Mouse (Mus musculus) stomach, embryonic 15.5 days (tissue): Measurements from ENCODE around the gene Ubxn4. TPM values are rescaled to one million over a fixed set of nuclear protein-coding genes. Genes with fewer than 3 reads are reported as not detected.
"Not testable (repeated sequence)": the region's sequence is repeated elsewhere in the genome, so short reads cannot be mapped to it uniquely, and the experiment has no call there.

Experiments used
- ATAC-seq: fragments of 200-750 bp; cut with Nextera tagmentation; 2 replicates; pipeline ENCODE4 v1.8.0; 2017; ENCODE audit warnings: low read depth, moderate number of reproducible peaks, moderate TSS enrichment; ENCODE audit not compliant: insufficient read depth, low FRiP score
- H3K27ac ChIP-seq: fragments of 300-500 bp; sonication (generic); 2 replicates; pipeline ENCODE4 v1.5.1; 2015; ENCODE audit warnings: mild to moderate bottlenecking, inconsistent platforms
- H3K27me3 ChIP-seq: fragments of 300-500 bp; sonication (generic); replicated peaks from 2 replicates; pipeline ENCODE4 v1.6.1; 2015; ENCODE audit warnings: inconsistent platforms
- H3K36me3 ChIP-seq: fragments of 300-500 bp; sonication (generic); 2 replicates; pipeline ENCODE4 v1.6.1; 2015; ENCODE audit warnings: inconsistent platforms
- H3K4me1 ChIP-seq: fragments of 300-500 bp; sonication (generic); 2 replicates; pipeline ENCODE4 v1.6.1; 2015; ENCODE audit warnings: inconsistent platforms
- H3K4me2 ChIP-seq: fragments of 300-500 bp; sonication (generic); 2 replicates; pipeline ENCODE4 v1.6.1; 2015; ENCODE audit warnings: mild to moderate bottlenecking, inconsistent platforms
- H3K4me3 ChIP-seq: fragments of 300-500 bp; sonication (generic); replicated peaks from 2 replicates; pipeline ENCODE4 v1.5.1; 2015; ENCODE audit warnings: inconsistent platforms
- H3K9ac ChIP-seq: fragments of 300-500 bp; sonication (generic); 2 replicates; pipeline ENCODE4 v1.6.1; 2015; ENCODE audit warnings: inconsistent platforms
- H3K9me3 ChIP-seq: fragments of 300-500 bp; sonication (generic); 2 replicates; pipeline ENCODE4 v1.6.1; 2016; ENCODE audit warnings: inconsistent platforms
- WGBS: fragments of 180-500 bp; shearing (Covaris S2); methylation state at CpG from one replicate; pipeline ENCODE4 v1.1.7; 2015; 5-methylcytosine and 5-hydroxymethylcytosine counted together
- polyA plus RNA-seq: library from polyadenylated mRNA; unstranded; fragments of >200 nt; fragmentation: Nextera tagmentation; extraction: Ambion mirVana; gene quantifications from 2 replicates; pipeline ENCODE4 v1.2.1, GENCODE M21; 2015

Gene Ubxn4
- polyA plus RNA-seq: 77.6 and 77.7 TPM in 2 replicates

DNA sequence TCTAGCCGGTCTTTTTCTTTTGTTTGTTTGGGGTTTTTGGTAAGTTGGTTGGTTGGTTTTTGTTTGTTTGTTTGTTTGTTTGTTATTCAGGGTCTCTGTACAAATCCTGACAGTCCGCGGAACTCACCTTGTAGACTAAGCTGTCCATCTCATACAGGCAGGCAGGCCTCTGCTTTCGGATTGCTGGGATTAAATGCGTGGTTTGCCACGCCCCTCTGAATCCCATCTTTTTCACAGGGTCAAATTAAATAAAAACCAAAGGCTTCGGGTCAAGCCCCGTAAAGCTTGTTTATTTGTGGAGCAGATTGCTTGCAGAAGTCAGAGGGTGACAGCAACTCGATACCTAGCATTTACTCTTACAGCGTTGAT is at the start of gene Ubxn4:
TSS of gene Ubxn4 (plus strand) at position 338 of the 369 bp plus-strand sequence.
- 9% methylated on average over 10 of the region's 10 CpGs for WGBS
- no peaks in the 10 kb centered on the region; the same call in 1 of the 2 replicates for H3K36me3 ChIP-seq

DNA sequence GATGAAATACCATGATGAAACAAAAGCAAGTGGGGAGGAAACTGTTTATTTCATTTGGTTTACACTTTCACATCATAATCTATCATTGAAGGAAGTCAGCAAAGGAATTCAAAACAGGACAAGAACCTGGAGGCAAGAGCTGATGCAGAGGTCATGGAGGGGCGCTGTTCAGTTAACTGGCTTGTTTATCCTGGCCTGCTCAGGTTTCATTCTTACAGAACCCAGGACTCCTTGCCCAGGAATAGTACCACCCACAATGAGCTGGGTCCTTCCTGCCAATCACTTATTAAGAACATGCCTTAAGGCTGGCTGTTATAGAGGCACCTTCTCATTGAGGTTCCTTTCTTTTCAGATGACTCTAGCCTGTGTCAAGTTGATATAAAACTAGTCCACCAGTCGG is 49.8 kb upstream of the Ubxn4 start:
- Histone ChIP-seq H3K9me3 (no peaks in the 10 kb centered on the region), H3K27ac (no peak overlapping the region), H3K4me2 (no peak overlapping the region), H3K4me1 (no peaks in the 10 kb centered on the region), H3K9ac (no peak overlapping the region), H3K27me3 (no peaks in the 10 kb centered on the region), H3K36me3 (peaks cover 11% of the 10 kb centered on the region; the same call in 1 of the 2 replicates), H3K4me3 (no peak overlapping the region)
- ATAC-seq: no peak
- 54% methylated on average over 2 of the region's 2 CpGs for WGBS

More for the DNA sequence above, at the start of gene Ubxn4:
- peak; percentile 5; the same call in 1 of the 2 replicates for ATAC-seq
- Histone ChIP-seq H3K27me3 (no peaks in the 10 kb centered on the region), H3K4me2 (peak within 1 kb of the TSS; percentile 79), H3K9ac (peak within 1 kb of the TSS; percentile 74), H3K4me1 (peaks cover 8% of the 10 kb centered on the region; the same call in 1 of the 2 replicates), H3K4me3 (peak within 1 kb of the TSS; percentile 82), H3K9me3 (no peaks in the 10 kb centered on the region), H3K27ac (peak within 1 kb of the TSS; percentile 86)

DNA sequence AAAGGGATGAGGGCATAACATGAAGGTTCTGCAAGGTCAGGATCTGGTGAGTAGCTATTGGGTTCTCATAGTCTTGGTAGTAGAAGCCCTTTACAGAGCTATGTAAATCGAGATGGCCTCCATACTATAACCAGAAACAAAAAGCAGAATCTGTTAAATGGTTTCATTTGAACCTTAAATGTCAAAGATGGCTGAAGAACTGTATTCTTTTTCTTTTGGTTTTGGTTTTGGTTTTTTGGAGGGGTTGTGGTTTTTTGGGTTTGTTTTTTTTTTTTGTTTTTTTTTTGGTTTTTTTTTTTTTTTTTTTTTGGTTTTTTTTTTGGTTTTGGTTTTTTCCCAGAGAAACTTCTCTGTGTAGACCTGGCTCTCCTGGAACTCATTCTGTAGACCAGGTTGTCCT is 46.4 kb upstream of the Ubxn4 start:
- H3K9me3 ChIP-seq: no peaks in the 10 kb centered on the region
- H3K9ac ChIP-seq: no peak overlapping the region
- ATAC-seq: no peak
- H3K36me3 ChIP-seq: peaks cover 8% of the 10 kb centered on the region; the same call in 1 of the 2 replicates
- 97% methylated on average over 1 of the region's 1 CpGs for WGBS
- H3K27ac ChIP-seq: no peak overlapping the region
- no peak overlapping the region for H3K4me3 ChIP-seq
- no peaks in the 10 kb centered on the region for H3K4me1 ChIP-seq
- H3K4me2 ChIP-seq: no peak overlapping the region
- H3K27me3 ChIP-seq: no peaks in the 10 kb centered on the region

DNA sequence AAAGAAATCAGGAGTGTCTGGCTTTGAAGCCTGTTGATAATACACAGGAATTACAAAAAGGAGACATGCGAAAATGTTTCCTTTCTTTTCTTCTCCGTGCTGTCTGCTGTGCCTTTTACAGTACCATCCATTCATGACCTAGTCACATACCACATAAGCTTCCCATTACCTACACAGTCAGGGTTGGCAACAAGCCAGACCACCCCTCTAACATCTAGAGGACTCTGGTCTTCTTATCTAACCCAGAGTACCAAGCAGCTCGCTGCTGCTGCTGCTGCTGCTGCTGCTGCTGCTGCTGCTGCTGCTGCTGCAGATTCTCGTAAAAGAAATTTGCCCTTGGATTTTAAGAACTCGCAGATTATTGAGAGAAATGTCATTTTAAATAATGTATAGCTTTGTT is 30.5 kb upstream of the Ubxn4 start:
- no peak for ATAC-seq
- H3K9ac ChIP-seq: no peak overlapping the region
- no peaks in the 10 kb centered on the region for H3K9me3 ChIP-seq
- H3K4me2 ChIP-seq: no peak overlapping the region
- peaks cover 13% of the 10 kb centered on the region; the same call in 1 of the 2 replicates for H3K36me3 ChIP-seq
- H3K4me1 ChIP-seq: no peaks in the 10 kb centered on the region
- 74% methylated on average over 5 of the region's 5 CpGs for WGBS
- no peaks in the 10 kb centered on the region for H3K27me3 ChIP-seq
- H3K27ac ChIP-seq: no peak overlapping the region
- no peak overlapping the region for H3K4me3 ChIP-seq

DNA sequence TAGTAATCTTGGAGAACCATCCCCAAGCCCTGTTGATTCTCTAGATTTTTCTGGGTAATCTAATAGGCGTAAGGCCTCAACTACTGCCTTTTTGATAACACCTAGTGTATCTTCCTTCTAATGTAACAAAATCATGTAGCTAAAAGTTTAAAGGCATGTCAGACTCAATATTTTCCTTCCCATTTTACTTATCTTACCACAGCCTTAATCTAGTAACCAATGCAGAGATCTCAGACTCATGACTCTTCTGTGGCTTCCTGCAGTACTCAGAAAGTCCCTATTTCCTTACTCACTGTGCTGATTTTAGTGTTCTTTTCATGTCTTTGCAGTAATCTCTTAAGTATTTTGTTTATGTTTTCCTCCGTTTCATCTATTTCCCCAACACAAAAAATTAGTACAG is 21.9 kb upstream of the Ubxn4 start:
- H3K36me3 ChIP-seq: peaks cover 19% of the 10 kb centered on the region; the same call in 1 of the 2 replicates
- H3K4me3 ChIP-seq: no peak overlapping the region
- H3K9me3 ChIP-seq: no peaks in the 10 kb centered on the region
- H3K27ac ChIP-seq: no peak overlapping the region
- no peak overlapping the region for H3K9ac ChIP-seq
- no peaks in the 10 kb centered on the region for H3K27me3 ChIP-seq
- 92% methylated on average over 2 of the region's 2 CpGs for WGBS
- H3K4me2 ChIP-seq: no peak overlapping the region
- no peak for ATAC-seq
- no peaks in the 10 kb centered on the region for H3K4me1 ChIP-seq

DNA sequence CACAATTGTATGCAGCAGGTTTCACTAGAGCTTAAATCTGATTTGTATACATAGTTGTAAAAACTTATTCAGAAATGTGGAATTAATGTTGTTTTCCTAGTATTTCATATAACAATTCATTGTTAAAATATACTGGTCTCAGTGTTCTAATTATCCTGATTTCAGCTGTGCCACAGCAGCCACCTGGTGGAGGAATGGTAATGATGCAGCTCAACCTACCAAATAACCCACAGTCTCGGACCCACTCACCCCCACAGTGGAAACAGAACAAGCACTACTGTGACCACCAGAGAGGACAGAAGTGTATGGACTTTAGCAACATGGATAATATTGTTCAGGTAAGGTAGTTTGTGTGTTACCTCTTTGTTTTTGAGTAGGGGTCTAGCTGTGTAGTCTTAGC is 20.5 kb upstream of the Ubxn4 start:
- WGBS: 74% methylated on average over 1 of the region's 1 CpGs
- Histone ChIP-seq H3K27me3 (no peaks in the 10 kb centered on the region), H3K27ac (no peak overlapping the region), H3K4me2 (no peak overlapping the region), H3K4me1 (no peaks in the 10 kb centered on the region), H3K36me3 (0 out of 2 replicates have a peak, but pooled peaks cover 16% of the 10 kb centered on the region), H3K4me3 (no peak overlapping the region), H3K9ac (no peak overlapping the region), H3K9me3 (no peaks in the 10 kb centered on the region)
- no peak for ATAC-seq

DNA sequence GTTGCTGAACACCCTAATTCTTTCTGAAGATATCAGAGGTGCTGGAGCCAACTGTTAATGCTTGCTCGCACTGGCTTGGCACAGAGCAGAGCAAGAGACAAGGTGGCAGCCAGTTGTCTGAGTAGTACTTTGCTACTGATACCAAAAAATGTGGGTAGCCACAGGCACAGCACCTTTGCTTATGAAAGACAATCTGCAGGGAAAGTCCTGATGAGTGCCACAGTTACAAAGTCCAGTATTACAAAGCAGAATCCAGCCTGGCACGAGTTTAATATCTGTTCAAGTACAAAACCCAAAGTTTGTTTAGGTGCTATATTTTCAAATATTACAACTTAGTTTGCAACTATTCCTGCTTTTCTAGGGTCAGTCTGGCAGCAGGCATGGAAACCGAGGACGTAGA is 8.6 kb upstream of the Ubxn4 start:
- no peak for ATAC-seq
- no peak overlapping the region for H3K4me2 ChIP-seq
- H3K4me3 ChIP-seq: no peak overlapping the region
- no peak overlapping the region for H3K9ac ChIP-seq
- no peaks in the 10 kb centered on the region for H3K27me3 ChIP-seq
- H3K36me3 ChIP-seq: peaks cover 26% of the 10 kb centered on the region
- no peak overlapping the region for H3K27ac ChIP-seq
- H3K9me3 ChIP-seq: no peaks in the 10 kb centered on the region
- 94% methylated on average over 4 of the region's 4 CpGs for WGBS
- no peaks in the 10 kb centered on the region for H3K4me1 ChIP-seq

DNA sequence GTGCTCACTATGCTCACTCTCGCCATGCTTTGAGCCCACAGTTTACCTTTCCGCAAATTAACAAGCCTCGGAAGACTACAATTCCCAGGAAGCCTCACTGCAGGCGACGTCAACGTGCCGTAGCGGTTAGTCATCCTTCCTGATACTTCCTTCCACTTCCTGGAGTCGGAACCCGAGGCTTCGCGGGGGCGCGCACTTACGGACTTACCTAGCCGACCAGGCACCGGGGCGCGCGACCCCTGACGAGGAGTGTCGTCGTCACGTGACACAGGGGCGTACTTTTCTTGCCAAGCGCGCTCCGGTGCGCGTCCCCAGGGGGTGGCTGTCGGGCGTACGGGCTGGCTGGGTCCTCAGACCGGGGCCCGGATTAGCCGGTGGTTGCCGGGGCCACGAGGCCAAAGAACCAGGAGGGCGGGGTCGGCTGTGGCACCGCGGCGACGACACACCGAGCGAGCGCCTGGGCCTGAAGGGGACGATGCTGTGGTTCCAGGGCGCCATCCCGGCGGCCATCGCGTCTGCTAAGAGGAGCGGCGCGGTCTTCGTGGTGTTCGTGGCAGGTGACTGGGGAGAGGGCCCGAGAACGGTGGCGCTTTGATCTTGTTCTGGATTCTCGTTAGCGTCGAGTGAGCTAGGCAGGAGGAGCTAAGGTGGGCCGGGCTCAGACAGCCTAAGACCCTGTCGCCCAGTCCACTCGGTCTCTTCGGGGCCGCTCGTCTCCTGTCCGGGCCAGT is 397 bp downstream of the Ubxn4 start:
- Histone ChIP-seq H3K9ac (peak overlapping the region; percentile 74), H3K27me3 (no peaks in the 10 kb centered on the region), H3K4me2 (peak overlapping the region; percentile 79), H3K9me3 (no peaks in the 10 kb centered on the region), H3K27ac (peak overlapping the region; percentile 86), H3K4me3 (peak overlapping the region; percentile 82), H3K4me1 (peaks cover 8% of the 10 kb centered on the region; the same call in 1 of the 2 replicates), H3K36me3 (no peaks in the 10 kb centered on the region; the same call in 1 of the 2 replicates)
- under 1% methylated on average over 69 of the region's 71 CpGs for WGBS
- ATAC-seq: peak; percentile 97

DNA sequence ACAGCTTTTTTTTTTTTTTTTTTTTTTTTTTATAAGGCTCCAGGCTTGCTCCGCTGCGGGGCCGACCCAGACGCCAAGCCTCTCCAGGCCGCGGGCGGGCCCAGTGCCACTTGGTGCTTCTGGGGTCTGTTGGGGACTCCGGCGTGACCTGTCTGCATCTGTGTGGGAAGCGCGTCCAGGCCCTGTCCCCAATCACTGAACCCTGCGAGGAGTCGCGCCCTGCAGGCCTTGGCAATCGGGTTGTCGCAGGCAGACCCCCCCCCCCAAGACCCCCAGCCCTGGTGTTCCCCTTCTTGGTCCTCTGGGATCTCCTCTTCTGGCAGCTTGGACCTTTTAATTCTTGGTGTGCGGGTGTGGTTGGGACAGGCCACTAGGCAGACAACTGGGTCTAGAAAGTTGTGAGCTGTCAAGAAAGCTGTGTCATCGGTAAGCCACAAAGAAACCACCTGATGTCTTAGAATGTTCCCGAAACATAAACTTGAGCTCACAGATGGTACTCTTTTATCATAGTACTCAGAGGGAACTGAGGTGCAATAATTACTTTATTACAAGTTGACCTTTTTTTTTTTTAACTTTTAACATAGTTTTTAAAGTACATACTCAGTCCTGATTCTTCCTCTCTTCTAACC is 1.1 kb downstream of the Ubxn4 start:
- Histone ChIP-seq H3K9ac (peak overlapping the region; percentile 74), H3K4me3 (peak overlapping the region; percentile 82), H3K27me3 (no peaks in the 10 kb centered on the region), H3K4me2 (peak overlapping the region; percentile 79), H3K27ac (peak overlapping the region; percentile 86), H3K4me1 (peaks cover 8% of the 10 kb centered on the region; the same call in 1 of the 2 replicates), H3K9me3 (no peaks in the 10 kb centered on the region), H3K36me3 (no peaks in the 10 kb centered on the region; the same call in 1 of the 2 replicates)
- peak; percentile 37 for ATAC-seq
- under 1% methylated on average over 19 of the region's 19 CpGs for WGBS

DNA sequence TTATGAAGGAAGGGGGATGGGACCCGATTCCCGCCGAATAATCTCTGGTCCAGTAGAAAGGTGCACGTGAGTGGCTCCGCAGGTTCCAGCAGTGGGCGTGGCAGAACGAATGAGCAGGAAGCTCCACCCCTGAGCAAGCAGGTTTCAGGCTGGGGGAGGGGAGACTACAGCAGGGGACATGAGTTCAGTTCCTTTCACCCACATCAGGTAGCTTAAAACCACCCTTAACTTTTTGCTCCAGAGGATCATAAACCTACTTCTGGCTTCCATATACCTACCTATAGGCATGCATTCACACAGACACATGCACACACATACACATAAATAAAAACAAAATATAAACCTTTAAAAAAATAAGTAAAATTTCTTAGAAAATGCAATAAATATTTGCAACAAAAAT is 23.3 kb downstream of the Ubxn4 start:
- not testable (repeated sequence) for H3K9ac ChIP-seq, H3K9me3 ChIP-seq, H3K27me3 ChIP-seq, H3K27ac ChIP-seq, H3K4me2 ChIP-seq, H3K4me3 ChIP-seq, ATAC-seq, H3K4me1 ChIP-seq
- peaks cover 37% of the 10 kb centered on the region for H3K36me3 ChIP-seq
- WGBS: 76% methylated on average over 7 of the region's 7 CpGs

DNA sequence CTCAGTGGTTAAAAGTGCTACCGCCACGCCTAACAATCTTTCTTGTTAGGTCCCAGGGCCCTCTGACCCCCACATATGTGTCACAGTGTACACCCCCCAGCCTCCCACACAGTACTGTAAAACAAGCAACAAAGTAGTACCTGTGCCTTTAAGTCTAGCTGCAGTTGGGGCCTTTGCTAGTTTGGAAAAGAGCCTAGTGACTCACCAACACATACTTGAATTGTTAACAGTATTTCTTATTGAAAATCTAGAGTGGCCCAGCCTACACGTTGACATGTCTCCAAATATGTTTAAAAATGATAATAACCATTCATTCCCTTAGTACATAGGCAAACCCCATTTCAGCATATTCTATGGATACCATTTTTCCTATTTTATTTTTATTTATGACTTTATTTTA is 27.0 kb downstream of the Ubxn4 start:
- ATAC-seq: no peak
- Histone ChIP-seq H3K9ac (no peak overlapping the region), H3K4me3 (no peak overlapping the region), H3K4me2 (no peak overlapping the region), H3K27ac (no peak overlapping the region), H3K36me3 (peaks cover 38% of the 10 kb centered on the region), H3K9me3 (no peaks in the 10 kb centered on the region), H3K4me1 (no peaks in the 10 kb centered on the region), H3K27me3 (no peaks in the 10 kb centered on the region)
- WGBS: 83% methylated on average over 3 of the region's 3 CpGs

DNA sequence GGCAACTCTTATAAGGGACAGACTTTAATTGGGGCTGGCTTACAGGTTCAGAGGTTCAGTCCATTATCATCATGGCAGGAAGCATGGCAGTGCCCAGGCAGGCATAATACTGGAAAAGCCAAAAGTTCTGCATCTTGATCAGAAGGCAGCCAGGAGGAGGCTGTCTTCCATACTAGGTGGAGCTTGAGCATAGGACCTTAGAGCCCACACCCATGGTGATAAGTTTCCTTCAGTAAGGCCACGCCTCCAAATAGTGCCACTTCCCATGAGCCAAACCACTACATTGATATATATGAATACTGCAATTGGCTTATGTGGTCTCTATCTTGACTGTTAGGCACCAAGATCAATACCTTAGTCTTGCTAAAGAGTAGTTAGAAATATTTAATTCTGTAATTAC is 32.1 kb downstream of the Ubxn4 start:
- no peak for ATAC-seq
- WGBS: 87% methylated on average over 1 of the region's 1 CpGs
- Histone ChIP-seq H3K9me3 (no peaks in the 10 kb centered on the region), H3K4me1 (no peaks in the 10 kb centered on the region), H3K27me3 (no peaks in the 10 kb centered on the region), H3K4me2 (no peak overlapping the region), H3K36me3 (peaks cover 44% of the 10 kb centered on the region), H3K9ac (no peak overlapping the region), H3K4me3 (no peak overlapping the region), H3K27ac (no peak overlapping the region)
